Mouse (Mus musculus) layer of hippocampus, adult 18-20 months (tissue): ENCODE results near the gene Arfgap1. TPM values are rescaled to one million over a fixed set of nuclear protein-coding genes. Genes with fewer than 3 reads are reported as not detected.

Experiments
- DNase-seq, 2 experiments: peaks; one replicate each; pipeline ENCODE4 v3.0.0; 2022; ENCODE audit warnings: low spot score in 2 of 2
- total RNA-seq, 2 experiments: library from RNA; stranded (reverse); gene quantifications; 2 replicates each; pipeline ENCODE4 v1.2.3; 2021

The Arfgap1 gene
- total RNA-seq, 2 experiments from 2014 or later: 127 to 135 TPM

DNA sequence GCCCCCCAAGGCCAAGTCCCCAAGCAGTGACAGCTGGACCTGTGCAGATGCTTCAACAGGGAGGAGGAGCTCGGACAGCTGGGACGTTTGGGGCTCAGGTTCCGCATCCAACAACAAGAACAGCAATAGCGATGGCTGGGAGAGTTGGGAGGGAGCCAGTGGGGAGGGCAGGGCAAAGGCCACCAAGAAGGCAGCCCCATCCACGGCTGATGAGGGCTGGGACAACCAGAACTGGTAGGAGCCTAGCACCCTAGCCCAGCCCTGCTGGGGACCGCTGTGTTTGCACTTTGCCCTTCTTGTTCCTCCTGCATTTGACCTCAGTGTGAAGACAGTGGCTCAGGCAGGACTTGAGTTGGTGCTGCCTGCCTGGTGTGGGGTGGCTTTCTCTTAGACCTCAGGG lies 14.1 kb downstream of the Arfgap1 start:
- DNase-seq: no peak

DNA sequence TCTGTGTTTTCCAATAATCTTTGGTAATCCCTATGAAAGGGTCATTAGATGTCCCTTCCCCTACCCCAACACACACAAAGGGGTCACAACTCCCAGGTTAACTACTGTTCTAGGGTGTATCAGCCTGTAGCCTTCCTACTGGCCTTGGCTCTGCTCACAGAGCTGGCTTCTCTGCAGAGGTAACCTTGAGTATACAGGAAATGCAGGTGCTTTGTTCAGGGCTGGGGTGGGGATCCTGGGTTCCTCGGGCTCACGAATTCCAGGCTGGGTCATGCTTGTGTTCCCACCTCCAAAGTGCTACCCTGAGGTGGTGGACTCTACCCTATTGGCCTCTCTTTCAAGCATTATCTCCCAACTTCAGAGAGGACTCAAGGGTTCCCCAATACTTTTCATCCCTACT lies 18.6 kb downstream of the Arfgap1 start:
- no peak for DNase-seq

DNA sequence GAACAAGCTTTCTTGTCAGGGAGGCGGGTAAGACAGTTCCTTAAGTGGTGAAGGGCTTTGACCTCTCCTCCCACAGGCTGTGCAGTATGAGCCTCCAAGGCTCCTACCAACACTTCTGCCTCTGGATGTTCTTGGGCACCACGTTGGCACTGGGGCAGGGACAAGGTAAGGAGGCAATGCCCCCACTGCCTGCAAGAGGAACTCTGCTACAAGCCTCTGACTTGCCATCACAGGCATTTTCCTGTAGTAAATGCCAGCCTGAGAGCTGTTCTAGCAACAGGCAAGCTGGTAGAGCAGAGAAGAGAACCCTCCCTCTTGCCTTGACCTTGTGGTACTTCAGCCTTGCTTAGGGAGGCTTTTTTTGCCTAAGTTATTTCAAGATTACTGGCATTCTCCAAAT lies 19.4 kb downstream of the Arfgap1 start, which contains the start of gene Col20a1:
Gene Col20a1, plus strand, starts transcription at position 87 of the 400 bp plus-strand sequence.
- DNase-seq: no peak

GRCm38 (mm10) chr2:180987001-180987400 lies 20.0 kb downstream of the Arfgap1 start:
- no peak for DNase-seq

GRCm38 (mm10) chr2:180987432-180988030 lies 20.5 kb downstream of the Arfgap1 start:
- no peak for DNase-seq

DNA sequence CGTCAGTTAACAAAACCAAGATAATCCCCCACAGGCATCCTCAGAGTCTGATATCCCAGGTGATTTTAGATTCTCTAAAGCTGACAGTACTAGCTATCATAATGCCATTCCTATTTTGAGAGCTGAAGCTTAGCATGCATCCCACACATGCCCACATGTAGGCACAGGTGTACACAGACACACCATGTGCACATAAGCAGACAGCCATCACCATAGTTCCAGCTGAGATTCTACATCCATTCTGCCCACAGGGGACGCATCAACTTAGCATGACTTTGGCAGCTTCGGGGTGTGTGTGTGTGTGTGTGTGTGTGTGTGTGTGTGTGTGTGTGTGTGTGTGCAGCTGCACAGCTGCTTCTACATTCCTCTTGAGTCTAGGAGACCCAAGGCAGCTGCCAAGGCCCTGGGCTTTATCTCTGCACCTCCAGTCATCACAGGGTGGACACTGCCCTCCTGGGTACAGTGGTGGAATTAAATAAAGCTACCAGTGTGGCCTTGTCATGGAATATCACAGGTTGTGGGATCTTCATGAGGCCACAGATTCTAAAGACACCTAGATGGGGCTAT lies 21.4 kb downstream of the Arfgap1 start:
- DNase-seq: no peak

- no peak for DNase-seq
Observed at GRCm38 (mm10) chr2:180988948-180989347, 21.9 kb downstream of the Arfgap1 start.

GRCm38 (mm10) chr2:180990347-180990746 lies 23.3 kb downstream of the Arfgap1 start:
- no peak for DNase-seq

- no peak for DNase-seq
Observed at GRCm38 (mm10) chr2:180994360-180994759, 27.3 kb downstream of the Arfgap1 start.

DNA sequence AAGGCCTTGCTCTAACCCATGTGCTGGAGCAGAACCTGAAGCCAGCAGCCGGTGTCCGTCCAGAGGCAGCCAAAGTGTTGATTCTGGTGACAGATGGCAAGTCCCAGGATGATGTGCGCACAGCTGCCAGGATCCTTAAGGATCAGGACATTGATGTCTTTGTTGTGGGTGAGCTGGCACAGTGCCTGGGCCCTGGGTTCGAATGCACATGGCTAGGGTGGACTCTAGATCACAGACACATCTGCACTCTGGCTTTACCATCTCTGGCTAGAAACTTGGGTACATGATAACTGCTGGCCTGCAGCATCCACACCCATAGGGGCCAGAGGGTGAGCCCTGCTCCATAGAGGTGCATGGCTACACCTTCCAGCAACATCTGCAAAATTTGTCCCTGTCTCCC lies 28.4 kb downstream of the Arfgap1 start:
- DNase-seq: no peak

DNA sequence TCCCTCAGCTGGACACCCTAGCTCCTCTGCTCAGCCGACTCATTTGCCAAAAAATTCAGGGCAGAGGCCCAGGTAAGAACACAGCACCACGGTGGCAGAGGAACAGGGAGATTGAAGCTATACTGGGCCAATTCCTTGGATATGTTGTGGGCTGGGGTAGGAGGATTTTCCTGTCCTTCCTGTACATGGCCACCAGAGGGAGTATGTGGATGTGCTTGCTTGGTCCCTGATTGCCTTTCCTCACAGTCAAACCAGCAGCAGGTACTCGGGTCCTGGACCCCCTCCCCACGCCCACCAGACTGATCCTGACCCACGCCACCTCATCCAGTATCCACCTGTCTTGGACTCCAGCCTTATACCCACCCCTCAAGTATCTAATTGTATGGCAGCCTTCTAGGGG lies 29.4 kb downstream of the Arfgap1 start:
- peak; percentile 39 to 77 for DNase-seq

DNA sequence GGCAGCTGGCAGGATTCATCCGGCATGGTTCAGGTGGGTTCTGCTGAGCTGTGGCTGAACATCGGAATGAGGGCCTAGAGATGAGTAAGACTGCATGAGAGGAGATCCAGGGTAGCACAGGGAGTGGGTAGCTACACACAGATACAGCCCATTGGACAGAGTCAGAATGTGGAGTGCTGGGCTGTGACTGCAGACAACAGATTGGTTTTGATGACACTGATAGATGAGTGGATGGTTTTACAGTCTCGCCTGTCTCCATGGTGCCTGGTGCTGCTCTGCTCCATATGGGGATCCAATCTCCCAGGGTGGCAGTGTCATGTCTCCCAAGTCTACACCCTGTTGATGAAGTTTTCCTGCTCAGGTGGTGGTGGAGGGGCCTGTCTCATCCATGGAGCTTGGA lies 29.9 kb downstream of the Arfgap1 start:
- peak in 1 of 2 experiments; percentile 59 for DNase-seq

DNA sequence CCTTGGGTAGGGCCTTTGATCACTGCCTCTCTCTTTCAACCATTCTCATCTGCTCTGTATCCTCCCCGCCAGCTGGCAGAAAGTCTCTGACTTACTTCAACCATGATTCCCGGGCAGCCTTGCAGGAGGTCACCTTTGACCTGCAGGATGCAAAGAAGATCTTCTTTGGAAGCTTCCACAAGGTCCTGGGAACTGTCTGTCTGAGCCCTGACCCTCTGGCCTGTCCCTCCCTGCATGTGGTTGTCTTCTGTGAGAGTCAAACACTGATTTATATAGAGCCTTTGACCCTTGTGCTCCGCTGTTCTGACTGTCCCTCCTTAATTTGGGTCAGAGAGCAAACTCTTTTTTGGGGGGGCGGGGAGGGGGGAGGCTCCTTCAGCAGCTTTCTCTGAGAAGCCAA lies 40.0 kb downstream of the Arfgap1 start:
- DNase-seq: no peak

DNA sequence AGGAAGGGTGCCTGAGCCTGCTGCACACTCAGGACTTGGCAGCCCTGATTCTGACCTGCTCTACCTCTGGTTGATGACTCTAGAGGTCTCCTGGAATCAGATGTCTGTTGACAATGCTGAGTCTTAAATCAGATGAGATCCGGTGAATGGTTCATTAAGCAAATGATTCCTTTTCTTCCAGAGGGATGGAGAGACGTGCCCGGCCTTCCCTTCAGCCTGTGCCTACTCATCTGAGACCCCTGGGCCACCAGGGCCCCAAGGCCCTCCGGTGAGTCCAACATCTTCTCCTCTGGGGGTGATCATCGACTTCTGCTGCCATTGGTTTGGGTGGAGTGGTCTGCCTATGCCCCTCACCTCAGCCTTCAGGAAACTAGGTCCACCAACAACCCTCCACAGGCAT lies 41.3 kb downstream of the Arfgap1 start:
- DNase-seq: no peak

DNA sequence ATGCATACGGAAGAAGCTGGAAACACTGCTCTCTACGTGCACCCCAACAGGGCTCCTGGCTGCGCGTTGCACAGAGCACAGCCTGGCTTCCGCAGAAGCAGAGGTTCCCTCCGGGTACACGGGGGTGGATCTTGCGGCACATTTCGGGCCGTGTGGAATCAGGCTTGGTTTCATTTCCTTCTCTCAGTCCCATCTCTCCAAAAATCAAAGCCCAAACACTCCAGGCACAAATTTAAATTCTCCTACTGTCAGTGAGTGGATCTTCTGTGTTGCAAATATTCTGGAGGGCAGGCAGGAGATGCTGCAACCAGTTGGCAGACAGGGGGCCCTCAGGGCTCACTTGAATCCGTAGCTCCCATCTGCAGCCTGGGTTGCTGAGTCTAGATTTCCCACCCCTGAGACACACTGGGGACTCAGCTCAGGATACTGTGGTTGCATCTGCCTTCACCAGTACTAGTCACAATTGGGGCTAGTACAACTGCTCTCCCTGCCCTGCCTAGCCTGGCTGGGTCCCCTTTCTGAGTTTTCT lies 64.4 kb downstream of the Arfgap1 start:
- DNase-seq: peak; percentile 28 to 54

Other genes starting within 250 kb of the Arfgap1 start
- gene Slc17a9, start 242.0 kb upstream of the Arfgap1 start, total RNA-seq: under 1 TPM; 0.27 to 0.48 TPM
- gene Bhlhe23, start 190.3 kb upstream of the Arfgap1 start, total RNA-seq: not detected
- 10 to 100 TPM; 50.9 to 55.6 TPM for gene Ythdf1, start 46.3 kb upstream of the Arfgap1 start, total RNA-seq
- under 1 TPM; 0.27 to 0.28 TPM for gene Birc7, start 38.2 kb upstream of the Arfgap1 start, total RNA-seq
- 10 to 100 TPM; 52.7 to 54.2 TPM for gene Nkain4, start 12.5 kb upstream of the Arfgap1 start, total RNA-seq
- gene Col20a1, start 19.3 kb downstream of the Arfgap1 start, total RNA-seq: 1 to 10 TPM; 1.9 to 2.1 TPM
- gene Chrna4, start 76.3 kb downstream of the Arfgap1 start, total RNA-seq: 10 to 100 TPM; 15.7 to 19.6 TPM
- gene Kcnq2, start 168.1 kb downstream of the Arfgap1 start, total RNA-seq: 100 to 1,000 TPM; 324 to 327 TPM
- gene Eef1a2, start 189.8 kb downstream of the Arfgap1 start, total RNA-seq: 1,000 to 10,000 TPM; 1,191 to 1,260 TPM
- 10 to 100 TPM; 84.9 to 85.1 TPM for gene Ppdpf, start 220.0 kb downstream of the Arfgap1 start, total RNA-seq
- gene Ptk6, start 235.6 kb downstream of the Arfgap1 start, total RNA-seq: not detected
- gene Srms, start 246.0 kb downstream of the Arfgap1 start, total RNA-seq: under 1 TPM; 0.15 to 0.40 TPM